Mouse (Mus musculus) CH12.LX (cell line): ENCODE data around the gene Itpr2. TPM values are rescaled to one million over a fixed set of nuclear protein-coding genes. Genes with fewer than 3 reads are reported as not detected.

Experiments
- DNase-seq: peaks from one replicate; pipeline ENCODE4 v3.0.0-alpha.2; 2013; ENCODE audit errors: extremely low read depth
- H3K27ac ChIP-seq: 2 replicates; pipeline ENCODE4 v1.5.1; 2012; ENCODE audit warnings: low read depth, mild to moderate bottlenecking, control low read depth, moderate library complexity; ENCODE audit not compliant: insufficient read depth
- H3K27me3 ChIP-seq: replicated peaks from 2 replicates; pipeline ENCODE3; 2012; ENCODE audit warnings: inconsistent platforms
- H3K36me3 ChIP-seq, 2 experiments: replicated peaks in 1 of 2; 2 replicates each; pipeline versions ENCODE3 to v1.6.1; 2012; ENCODE audit warnings: inconsistent platforms in 1 of 2, low read length in 1 of 2, mild to moderate bottlenecking in 1 of 2, mixed read lengths in 1 of 2, moderate library complexity in 1 of 2; ENCODE audit not compliant: control insufficient read depth in 1 of 2, insufficient read depth in 1 of 2
- H3K4me1 ChIP-seq, 2 experiments: 2 replicates each; pipeline ENCODE4 v1.6.1; 2012; ENCODE audit warnings: inconsistent platforms in 1 of 2, moderate library complexity in 1 of 2; ENCODE audit not compliant: insufficient read depth in 2 of 2, control insufficient read depth in 1 of 2
- H3K4me2 ChIP-seq: 2 replicates; pipeline ENCODE4 v1.6.1; 2012; ENCODE audit warnings: low read depth, mild to moderate bottlenecking, control low read depth; ENCODE audit not compliant: poor library complexity, insufficient read depth, severe bottlenecking
- H3K4me3 ChIP-seq, 3 experiments: fragments of 150-350 bp in 1 of 3; sonication (generic) in 1 of 3; replicated peaks in 1 of 3; 2 replicates each; pipeline versions ENCODE3 to v1.5.1; 2011 to 2012; ENCODE audit warnings: low read depth in 2 of 3, low read length in 2 of 3, mild to moderate bottlenecking in 2 of 3, moderate library complexity in 2 of 3, control low read depth in 1 of 3, improper control_type of control experiment in 1 of 3, inconsistent platforms in 1 of 3, mixed read lengths in 1 of 3; ENCODE audit not compliant: poor library complexity in 1 of 3
- H3K79me2 ChIP-seq: replicated peaks from 2 replicates; pipeline ENCODE4 v1.6.1; 2012; ENCODE audit warnings: mild to moderate bottlenecking, moderate library complexity; ENCODE audit not compliant: control insufficient read depth, poor library complexity, insufficient read depth, severe bottlenecking; ENCODE audit errors: extremely low read depth
- H3K9ac ChIP-seq: 2 replicates; pipeline ENCODE4 v1.6.1; 2012; ENCODE audit warnings: low read depth, mild to moderate bottlenecking, control low read depth, moderate library complexity; ENCODE audit not compliant: insufficient read depth
- H3K9me3 ChIP-seq: replicated peaks from 2 replicates; pipeline ENCODE3; 2012; ENCODE audit warnings: low read length, inconsistent platforms, mixed read lengths
- CHD1 ChIP-seq: IDR thresholded peaks from 2 replicates; pipeline ENCODE4 v1.6.1; 2012; ENCODE audit warnings: low read depth, low read length, improper control_type of control experiment, inconsistent platforms
- ELF1 ChIP-seq: IDR thresholded peaks from 2 replicates; pipeline ENCODE4 v1.6.1; 2014; ENCODE audit warnings: low read depth, mild to moderate bottlenecking, inconsistent platforms, low read length, improper control_type of control experiment
- EP300 ChIP-seq: IDR thresholded peaks from 2 replicates; pipeline ENCODE4 v1.6.1; 2011; ENCODE audit warnings: low read length, improper control_type of control experiment
- GABPA ChIP-seq: IDR thresholded peaks from 2 replicates; pipeline ENCODE4 v1.6.1; 2012; ENCODE audit warnings: low read depth, low read length, improper control_type of control experiment, inconsistent platforms; ENCODE audit not compliant: insufficient replicate concordance
- HCFC1 ChIP-seq: IDR thresholded peaks from 2 replicates; pipeline ENCODE4 v1.6.1; 2012; ENCODE audit warnings: low read depth, mild to moderate bottlenecking, inconsistent platforms, low read length, improper control_type of control experiment
- JUND ChIP-seq: conservative IDR thresholded peaks from 2 replicates; pipeline ENCODE4 v1.6.1; 2011; ENCODE audit warnings: low read depth, low read length, improper control_type of control experiment
- KAT2A ChIP-seq: IDR thresholded peaks from 2 replicates; pipeline ENCODE4 v1.6.1; 2012; ENCODE audit warnings: low read length, improper control_type of control experiment, inconsistent platforms; ENCODE audit not compliant: insufficient replicate concordance
- MAFK ChIP-seq: IDR thresholded peaks from 2 replicates; pipeline ENCODE4 v1.6.1; 2011; ENCODE audit warnings: low read length, improper control_type of control experiment; ENCODE audit not compliant: insufficient replicate concordance
- MAZ ChIP-seq: IDR thresholded peaks from 2 replicates; pipeline ENCODE4 v1.6.1; 2012; ENCODE audit warnings: low read depth, mild to moderate bottlenecking, inconsistent platforms, low read length, improper control_type of control experiment, moderate library complexity
- MYC ChIP-seq: IDR thresholded peaks from 2 replicates; pipeline ENCODE4 v1.6.1; 2011; ENCODE audit warnings: low read depth, mild to moderate bottlenecking, improper control_type of control experiment, low read length
- NELFE ChIP-seq: IDR thresholded peaks from 2 replicates; pipeline ENCODE4 v1.6.1; 2011; ENCODE audit warnings: low read depth, low read length, improper control_type of control experiment
- NRF1 ChIP-seq: IDR thresholded peaks from 2 replicates; pipeline ENCODE4 v1.6.1; 2014; ENCODE audit warnings: low read depth, mild to moderate bottlenecking, inconsistent platforms, low read length, improper control_type of control experiment, moderate library complexity
- POLR2A ChIP-seq: IDR thresholded peaks from 2 replicates; pipeline ENCODE4 v1.6.1; 2011; ENCODE audit warnings: low read depth, mild to moderate bottlenecking, improper control_type of control experiment, low read length
- POLR2AphosphoS2 ChIP-seq: IDR thresholded peaks from 2 replicates; pipeline ENCODE4 v1.6.1; 2011; ENCODE audit warnings: low read depth, low read length, improper control_type of control experiment
- RAD21 ChIP-seq: IDR thresholded peaks from 2 replicates; pipeline ENCODE4 v1.6.1; 2011; ENCODE audit warnings: low read depth, mild to moderate bottlenecking, low read length, improper control_type of control experiment, moderate library complexity
- RCOR1 ChIP-seq: conservative IDR thresholded peaks from 2 replicates; pipeline ENCODE4 v1.6.1; 2012; ENCODE audit warnings: low read depth, mild to moderate bottlenecking, inconsistent platforms, low read length, improper control_type of control experiment
- TCF12 ChIP-seq: IDR thresholded peaks from 2 replicates; pipeline ENCODE4 v1.6.1; 2014; ENCODE audit warnings: low read depth, mild to moderate bottlenecking, inconsistent platforms, low read length, improper control_type of control experiment
- USF2 ChIP-seq: conservative IDR thresholded peaks from 2 replicates; pipeline ENCODE4 v1.6.1; 2011; ENCODE audit warnings: low read depth, low read length, improper control_type of control experiment
- ZNF384 ChIP-seq: IDR thresholded peaks from 2 replicates; pipeline ENCODE4 v1.6.1; 2012; ENCODE audit warnings: low read depth, low read length, improper control_type of control experiment, inconsistent platforms
- dilution Hi-C: fragments of 300-500 bp; cut with MboI; formaldehyde crosslinking; loops from 2 replicates; pipeline ENCODE4 v1.14.3; 2020; ENCODE audit warnings: low sequenced_read_pairs; ENCODE audit not compliant: extremely low pct_unique_long_range_greater_than_20kb, extremely low pct_ligation_motif_present
- in situ Hi-C: fragments of 300-500 bp; cut with MboI; formaldehyde crosslinking; loops from 3 replicates; pipeline ENCODE4 v1.14.3; 2019; ENCODE audit warnings: low sequenced_read_pairs, low pct_ligation_motif_present, low pct_unique_long_range_greater_than_20kb, mixed read lengths
- polyA plus RNA-seq: library from polyadenylated mRNA; unstranded; fragments of >175 nt; gene quantifications from 2 replicates; pipeline ENCODE4 v1.2.1, GENCODE M21; 2012; ENCODE audit warnings: low read depth; ENCODE audit not compliant: insufficient read length
- total RNA-seq, 2 experiments: library from RNA; depleted of rRNA; stranded (reverse); fragments of 300-350 nt in 1 of 2; fragments of >200 nt in 1 of 2; gene quantifications; 2 replicates each; pipeline ENCODE4 v1.2.3; 2012 to 2014

Gene Itpr2
- total and polyA plus RNA-seq, 3 experiments = 3.5 to 8.9 (median 4.4) TPM

DNA sequence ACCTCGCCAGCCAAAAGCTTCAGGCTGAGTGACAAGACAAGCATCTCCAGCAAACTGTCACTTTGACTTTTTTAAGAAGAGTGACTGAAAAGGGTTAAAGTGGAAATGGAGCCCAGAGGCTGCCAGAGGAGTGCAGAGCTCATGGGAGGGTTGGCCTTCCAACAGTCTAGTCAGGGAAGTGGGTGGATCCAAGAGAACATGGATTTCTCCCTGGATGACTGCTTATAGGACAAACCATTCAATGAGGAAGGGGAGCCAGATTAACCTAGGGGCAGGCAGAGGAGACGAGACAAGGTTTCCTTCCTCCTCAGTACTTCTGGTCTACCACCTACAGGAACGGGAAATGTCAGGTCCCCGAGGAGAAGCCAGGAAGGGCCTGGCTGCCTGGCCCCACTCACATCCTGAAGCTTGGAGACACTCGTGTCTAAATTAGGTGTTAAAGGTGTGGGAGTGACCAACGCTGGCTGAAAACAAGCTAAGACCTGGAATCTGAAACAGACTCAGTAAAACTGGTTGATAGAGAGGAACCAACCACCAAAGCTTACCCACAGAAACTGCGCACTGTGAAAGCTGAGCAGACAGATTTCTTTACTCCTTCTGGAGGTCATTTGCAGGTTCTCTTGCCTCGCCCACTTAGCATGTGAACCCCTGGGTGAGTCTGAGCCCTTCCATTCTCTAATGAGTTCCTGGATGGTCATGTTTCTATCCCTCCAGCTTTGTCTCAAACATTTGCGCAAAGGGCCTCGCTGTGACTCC is 294.6 kb downstream of the Itpr2 start:
- H3K9ac ChIP-seq = no peak overlapping the region
- in situ Hi-C loops = no loop called here
- no peak overlapping the region for H3K4me2 ChIP-seq
- H3K79me2 ChIP-seq = no peaks in the 10 kb centered on the region
- H3K27me3 ChIP-seq = no peaks in the 10 kb centered on the region
- dilution Hi-C loops = no loop called here
- no peak for DNase-seq
- H3K9me3 ChIP-seq = no peaks in the 10 kb centered on the region
- peaks cover 2 to 3% of the 10 kb centered on the region in 2 experiments for H3K36me3 ChIP-seq
- no peak overlapping the region for H3K27ac ChIP-seq
- TF ChIP-seq TCF12 = no peak
- TF ChIP-seq NRF1 = peak; percentile 60
- peak; percentile 49; the same call in 1 of the 2 replicates for TF ChIP-seq EP300
- peak; percentile 86 for TF ChIP-seq MAFK
- peaks cover 40 to 72% of the 10 kb centered on the region in 2 experiments for H3K4me1 ChIP-seq
- no peak overlapping the region for H3K4me3 ChIP-seq

DNA sequence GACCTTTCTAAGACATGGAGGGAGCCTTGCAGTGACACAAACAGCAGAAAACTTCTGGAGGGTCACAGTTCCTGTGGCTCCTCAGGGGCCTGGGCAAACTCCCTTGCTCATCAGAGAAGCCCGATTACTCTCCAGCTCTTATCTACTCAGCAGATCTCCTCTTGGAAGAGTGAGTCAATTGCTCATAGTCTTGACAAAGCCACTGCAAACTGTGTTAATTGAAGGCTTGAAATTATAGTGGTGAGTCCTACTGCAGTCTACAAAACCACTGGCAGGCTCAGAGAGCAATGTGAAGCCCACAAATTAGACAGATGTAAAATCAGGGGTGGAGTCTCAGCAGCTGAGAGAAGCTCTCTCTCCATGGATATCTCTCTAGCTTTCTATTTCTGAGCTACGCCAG is 296.9 kb downstream of the Itpr2 start:
- H3K4me1 ChIP-seq = peaks cover 27 to 52% of the 10 kb centered on the region in 2 experiments
- TF ChIP-seq GABPA (no peak), POLR2A (no peak), EP300 (no peak), TCF12 (no peak), RCOR1 (no peak), POLR2AphosphoS2 (no peak), CHD1 (no peak), KAT2A (no peak), USF2 (no peak), ELF1 (no peak), MYC (no peak), ZNF384 (no peak), HCFC1 (no peak), RAD21 (no peak), JUND (no peak), NELFE (no peak), MAZ (no peak), MAFK (no peak)
- TF ChIP-seq, all 38 proteins: peak for 0
- dilution Hi-C loops = no loop called here

More for the DNA sequence above, 296.9 kb downstream of the Itpr2 start:
- no peak overlapping the region for H3K4me3 ChIP-seq
- no peaks in the 10 kb centered on the region for H3K36me3 ChIP-seq
- no peaks in the 10 kb centered on the region for H3K9me3 ChIP-seq
- DNase-seq = no peak
- in situ Hi-C loops = no loop called here
- H3K27me3 ChIP-seq = no peaks in the 10 kb centered on the region
- H3K79me2 ChIP-seq = no peaks in the 10 kb centered on the region
- no peak overlapping the region for H3K27ac ChIP-seq
- H3K9ac ChIP-seq = no peak overlapping the region
- no peak overlapping the region for H3K4me2 ChIP-seq
